Mouse (Mus musculus): Measurements from ENCODE around the gene Gstm5. TPM values are rescaled to one million over a fixed set of nuclear protein-coding genes. Genes with fewer than 3 reads are reported as not detected.

The Gstm5 gene
- total RNA-seq, 1 experiment from 2014 or later, result 30.2 TPM

- peak; percentile 99 for DNase-seq
Measured at GRCm38 (mm10) chr3:107931670-107932069, 36.0 kb downstream of the Gstm5 start, which contains the start of gene Gstm7. TSS of gene Gstm7 (minus strand) at chr3:107931817.

GRCm38 (mm10) chr3:107932128-107932527 is 36.5 kb downstream of the Gstm5 start:
- peak; percentile 30 for DNase-seq

DNA sequence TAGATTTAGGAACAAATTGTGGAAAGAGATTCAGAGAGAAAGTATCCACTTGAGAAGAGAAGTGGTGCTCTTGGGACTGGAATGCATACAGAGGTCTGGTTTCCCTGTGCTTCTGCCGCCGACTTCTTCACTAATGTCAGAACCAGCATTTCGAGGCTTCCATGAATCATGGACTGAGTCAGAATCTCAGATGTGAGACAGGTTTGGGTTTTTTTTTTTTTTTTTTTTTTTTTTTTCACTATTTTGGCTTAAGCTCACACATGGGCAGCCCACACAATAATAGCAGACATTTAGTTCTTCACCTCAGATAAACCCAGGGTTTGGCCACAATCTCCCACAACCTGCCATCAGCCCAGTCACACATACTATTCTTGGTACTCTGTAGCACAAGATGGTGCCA is 39.6 kb downstream of the Gstm5 start:
- DNase-seq, result no peak

DNA sequence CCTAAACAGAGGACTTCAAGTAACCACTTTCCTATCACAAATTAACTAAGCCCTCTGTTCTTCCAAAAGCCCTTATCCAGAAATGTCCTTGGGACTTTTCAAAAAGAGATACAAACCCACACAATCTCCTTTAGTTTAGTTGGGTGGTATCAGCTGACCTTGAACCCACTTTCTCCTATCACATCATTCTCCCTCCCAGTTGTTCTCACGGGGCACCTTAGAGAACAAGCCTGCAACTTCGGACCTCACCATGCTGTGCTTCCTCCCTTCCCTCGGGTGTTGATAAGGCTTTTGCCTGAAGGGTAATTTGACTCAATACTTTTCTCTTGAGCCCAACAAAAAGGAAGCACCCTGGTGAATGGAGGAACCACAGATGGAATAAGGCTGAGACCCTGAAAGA is 40.3 kb downstream of the Gstm5 start:
- DNase-seq, result no peak

GRCm38 (mm10) chr3:107939403-107939802 is 43.8 kb downstream of the Gstm5 start:
- DNase-seq, result peak; percentile 87

DNA sequence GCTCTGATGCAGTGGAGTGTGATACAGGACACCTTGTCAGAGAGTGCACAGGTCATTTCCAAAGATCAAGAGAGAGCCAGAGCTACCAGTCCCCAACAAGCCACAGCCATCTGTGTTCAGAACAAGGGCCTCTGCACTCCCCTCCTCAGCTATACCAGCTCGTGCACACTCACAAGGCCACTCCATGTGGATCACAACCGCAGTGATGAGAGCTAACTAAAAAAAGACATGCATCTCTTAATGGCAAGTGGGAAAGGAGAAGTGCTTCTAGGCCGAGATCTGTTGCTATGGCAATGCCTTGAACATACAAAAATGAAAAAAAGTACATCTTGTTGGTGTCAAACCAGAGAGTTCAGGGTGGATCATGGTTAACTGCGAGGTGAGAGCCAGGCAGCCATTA is 44.2 kb downstream of the Gstm5 start:
- no peak for DNase-seq

DNA sequence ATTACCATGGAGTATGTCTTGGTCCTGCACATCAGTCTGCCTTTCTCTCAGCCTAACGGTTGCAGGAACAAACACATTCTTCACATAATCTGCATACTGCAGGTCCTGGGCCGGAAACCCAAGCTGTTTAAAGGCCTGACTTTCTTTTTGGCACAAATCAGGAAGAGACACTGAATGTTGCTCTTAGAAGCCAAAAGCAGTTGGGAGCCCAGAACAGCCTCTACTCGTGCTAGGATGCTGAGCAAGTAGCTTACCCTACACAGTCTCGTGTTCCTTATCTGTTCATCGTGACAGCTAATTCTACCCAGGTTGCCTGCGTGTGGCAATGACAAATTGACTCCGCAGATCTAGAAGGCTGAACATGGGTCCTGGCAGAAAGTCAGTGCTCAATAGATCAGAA is 44.9 kb downstream of the Gstm5 start:
- DNase-seq, result no peak

GRCm38 (mm10) chr3:107941261-107941660 is 45.6 kb downstream of the Gstm5 start:
- DNase-seq, result no peak

DNA sequence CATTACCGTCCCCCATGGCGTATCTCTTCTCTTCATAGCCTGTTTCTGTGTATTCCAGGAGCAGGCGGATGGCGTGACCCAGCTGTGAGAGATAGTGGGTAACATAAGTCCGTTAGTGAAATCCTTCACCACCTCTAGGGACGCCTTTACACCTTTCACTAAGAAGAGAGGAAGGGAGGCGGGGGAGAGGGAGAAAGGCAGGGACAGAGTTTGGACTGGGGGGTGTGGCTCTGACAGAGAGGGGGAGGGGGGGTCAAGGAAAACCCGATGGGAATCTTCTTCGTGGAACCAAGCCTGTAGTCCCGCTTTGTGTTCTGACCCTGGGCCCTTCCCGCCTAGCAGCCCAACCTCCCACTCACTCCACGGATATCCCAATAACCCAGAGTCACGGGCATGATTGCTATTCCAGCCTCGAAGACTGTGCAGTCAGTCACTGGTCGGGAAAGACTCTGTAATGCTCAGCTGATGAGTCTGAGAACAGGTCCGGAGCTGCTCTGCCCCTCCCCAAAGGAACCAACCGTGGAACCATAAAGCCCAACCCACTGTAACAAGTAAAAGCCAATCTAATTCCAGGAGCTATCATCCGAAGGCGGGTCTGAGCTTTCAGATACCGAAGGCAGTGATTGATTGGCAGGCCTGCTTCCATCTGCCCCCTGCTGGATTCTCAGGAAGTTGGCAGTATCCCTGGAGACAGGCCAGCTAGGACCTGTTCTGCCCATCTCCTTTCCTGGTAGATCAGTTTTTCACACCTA is 47.8 kb downstream of the Gstm5 start, which contains the start of gene Gstm6:
Gstm6 (minus strand) TSS at position 511 of the 752 bp plus-strand sequence.
- DNase-seq, result peak; percentile 53

DNA sequence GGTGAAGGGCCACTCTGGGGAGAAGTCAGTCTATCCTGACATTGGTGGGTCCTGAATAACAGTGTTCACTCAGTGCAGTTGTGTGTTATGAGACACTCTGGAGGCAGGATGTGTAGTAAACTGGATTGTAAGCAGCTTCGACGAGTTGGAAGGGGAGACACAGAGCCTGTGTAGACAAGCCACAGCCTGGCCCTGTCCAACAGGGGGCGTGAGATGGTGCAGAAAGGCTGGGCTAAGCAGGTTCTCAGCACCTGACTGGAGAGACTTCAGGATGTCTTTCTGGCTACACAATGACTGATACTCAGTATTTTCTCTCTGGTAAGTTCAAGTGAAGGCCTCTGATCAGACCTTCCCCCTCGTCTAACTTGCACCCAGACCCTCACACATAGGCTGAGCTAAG is 50.1 kb downstream of the Gstm5 start:
- no peak for DNase-seq

Other genes with a start within 250 kb of the Gstm5 start
- 272 and 320 TPM in 2 replicates for gene Ahcyl1, start 199.3 kb upstream of the Gstm5 start, total RNA-seq (2021)
- 17.4 and 18.5 TPM in 2 replicates for gene Csf1, start 135.4 kb upstream of the Gstm5 start, total RNA-seq (2021)
- gene Eps8l3, start 18.6 kb upstream of the Gstm5 start, total RNA-seq (2021), result not detected in 2 replicates
- 52.8 and 70.5 TPM in 2 replicates for gene Gstm7, start 36.0 kb downstream of the Gstm5 start, total RNA-seq (2021)
- gene Gstm6, start 47.9 kb downstream of the Gstm5 start, total RNA-seq (2021), result 3.3 and 5.9 TPM in 2 replicates
- 2.1 TPM in 1 of 2 replicates, not detected in the other for gene Gstm3, start 73.5 kb downstream of the Gstm5 start, total RNA-seq (2021)
- 109 and 111 TPM in 2 replicates for gene Gstm2, start 90.6 kb downstream of the Gstm5 start, total RNA-seq (2021)
- 145 and 158 TPM in 2 replicates for gene Gstm1, start 122.2 kb downstream of the Gstm5 start, total RNA-seq (2021)
- gene Gstm4, start 149.1 kb downstream of the Gstm5 start, total RNA-seq (2021), result 11.2 and 12.3 TPM in 2 replicates
- gene Ampd2, start 190.8 kb downstream of the Gstm5 start, total RNA-seq (2021), result 117 and 124 TPM in 2 replicates
- 9.8 and 12.6 TPM in 2 replicates for gene Gnat2, start 197.0 kb downstream of the Gstm5 start, total RNA-seq (2021)

All from adrenal gland, postnatal 14 days (tissue).